Mouse (Mus musculus) liver, postnatal 0 days (tissue): ENCODE data around the gene Ptprr.

Source experiments
- CTCF ChIP-seq: sonication (generic); IDR thresholded peaks from 2 replicates; pipeline ENCODE4 v1.5.1; 2016; ENCODE audit warnings: antibody characterized with exemption, low read depth
- EP300 ChIP-seq: IDR thresholded peaks from 2 replicates; pipeline ENCODE4 v1.6.1; 2016; ENCODE audit warnings: antibody characterized with exemption, low read depth, mild to moderate bottlenecking

- TF ChIP-seq EP300: no peak
- TF ChIP-seq CTCF: no peak
Measured at GRCm38 (mm10) chr10:116243373-116243772, 225.4 kb downstream of the Ptprr start.
